Mouse (Mus musculus) hindbrain, embryonic 15.5 days (tissue): ENCODE measurements at regions not wholly inside any gene's neighbourhood (a gene's known extent, or its start where the extent isn't known, plus 50 kb on each side); places are given as distances from the start of the nearest gene placed in this dataset.

Experiments
- ATAC-seq: fragments of 200-750 bp; cut with Nextera tagmentation; 2 replicates; pipeline ENCODE4 v1.8.0; 2017; ENCODE audit warnings: low read depth, moderate number of reproducible peaks, moderate TSS enrichment; ENCODE audit not compliant: low FRiP score
- H3K27ac ChIP-seq: fragments of 300-500 bp; sonication (generic); replicated peaks from 2 replicates; pipeline ENCODE4 v1.5.1; 2015; ENCODE audit warnings: mild to moderate bottlenecking, inconsistent platforms
- H3K27me3 ChIP-seq: fragments of 300-500 bp; sonication (generic); 2 replicates; pipeline ENCODE4 v1.6.1; 2015; ENCODE audit warnings: control low read depth, inconsistent platforms
- H3K36me3 ChIP-seq: fragments of 300-500 bp; sonication (generic); 2 replicates; pipeline ENCODE4 v1.6.1; 2015; ENCODE audit warnings: control low read depth, inconsistent platforms
- H3K4me1 ChIP-seq: fragments of 300-500 bp; sonication (generic); replicated peaks from 2 replicates; pipeline ENCODE4 v1.6.1; 2015; ENCODE audit warnings: control low read depth, inconsistent platforms
- H3K4me2 ChIP-seq: fragments of 300-500 bp; sonication (generic); 2 replicates; pipeline ENCODE4 v1.6.1; 2015; ENCODE audit warnings: moderate library complexity, mild to moderate bottlenecking, inconsistent platforms
- H3K4me3 ChIP-seq: fragments of 300-500 bp; sonication (generic); 2 replicates; pipeline ENCODE4 v1.5.1; 2015; ENCODE audit warnings: mild to moderate bottlenecking, inconsistent platforms
- H3K9ac ChIP-seq: fragments of 300-500 bp; sonication (generic); 2 replicates; pipeline ENCODE4 v1.6.1; 2015; ENCODE audit warnings: inconsistent platforms
- H3K9me3 ChIP-seq: fragments of 300-500 bp; sonication (generic); 2 replicates; pipeline ENCODE4 v1.6.1; 2016; ENCODE audit warnings: control low read depth, inconsistent platforms
- WGBS: fragments of 180-500 bp; shearing (Covaris S2); methylation state at CpG from one replicate; pipeline ENCODE4 v1.1.7; 2015; 5-methylcytosine and 5-hydroxymethylcytosine counted together

DNA sequence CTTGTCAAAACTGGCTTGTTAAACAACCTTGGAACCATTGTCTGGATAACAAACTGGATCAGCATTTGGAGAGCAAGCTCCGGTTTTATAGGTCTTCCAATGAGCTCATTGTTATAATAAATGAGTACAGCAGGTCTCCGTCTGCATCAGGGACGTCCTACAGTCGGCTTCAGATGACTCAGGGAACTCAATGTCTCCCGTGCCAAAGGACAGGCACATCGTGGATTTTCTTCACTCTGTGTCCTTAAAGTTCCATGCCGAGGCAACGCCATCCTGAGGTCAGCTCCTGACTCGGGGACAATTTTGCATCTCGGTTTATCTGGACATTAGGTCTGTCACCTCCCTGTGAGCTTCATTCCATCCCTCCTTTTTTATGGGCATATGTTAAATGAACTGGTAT is 85.2 kb downstream of the Lyplal1 start:
- Histone ChIP-seq H3K9me3 (no peaks in the 10 kb centered on the region), H3K9ac (no peak overlapping the region), H3K4me2 (no peak overlapping the region)

DNA sequence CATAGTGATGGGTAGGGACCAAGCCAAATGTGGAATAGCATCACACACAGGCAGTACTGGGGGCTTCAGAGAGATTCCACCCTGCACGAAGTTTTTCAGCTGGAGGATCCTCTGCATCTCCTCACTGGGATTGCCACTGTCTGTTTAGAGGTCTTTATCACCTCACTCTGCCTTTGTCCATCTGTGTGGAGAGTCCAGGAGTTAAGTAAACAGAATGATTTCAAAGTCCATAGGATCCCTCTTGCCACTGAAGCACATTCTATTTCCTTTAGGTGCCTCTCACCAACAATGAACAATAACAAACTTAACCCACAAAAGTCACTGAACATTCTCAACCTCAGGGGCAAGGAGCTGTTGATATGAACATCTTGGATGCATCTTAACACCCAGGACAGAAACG is 82.7 kb downstream of the Lyplal1 start:
- no peak overlapping the region for H3K4me2 ChIP-seq
- no peaks in the 10 kb centered on the region for H3K9me3 ChIP-seq
- no peak for ATAC-seq
- H3K27ac ChIP-seq = no peak overlapping the region
- 77% methylated on average over 2 of the region's 2 CpGs for WGBS
- H3K27me3 ChIP-seq = no peaks in the 10 kb centered on the region
- H3K4me1 ChIP-seq = no peaks in the 10 kb centered on the region
- no peak overlapping the region for H3K4me3 ChIP-seq
- H3K9ac ChIP-seq = no peak overlapping the region
- H3K36me3 ChIP-seq = no peaks in the 10 kb centered on the region

More for the DNA sequence above, 85.2 kb downstream of the Lyplal1 start:
- ATAC-seq = no peak
- H3K27ac ChIP-seq = no peak overlapping the region
- H3K27me3 ChIP-seq = no peaks in the 10 kb centered on the region
- WGBS = 77% methylated on average over 10 of the region's 10 CpGs
- H3K36me3 ChIP-seq = no peaks in the 10 kb centered on the region
- no peak overlapping the region for H3K4me3 ChIP-seq
- H3K4me1 ChIP-seq = no peaks in the 10 kb centered on the region
